Mouse (Mus musculus) bone marrow macrophage, adult 2 months (primary cell): ENCODE data around the gene Tnp2.

Experiments used
- CTCF ChIP-seq: IDR thresholded peaks from 2 replicates; pipeline ENCODE4 v1.5.1; 2012; ENCODE audit warnings: low read depth, mild to moderate bottlenecking, low read length, moderate library complexity
- POLR2A ChIP-seq: IDR thresholded peaks from 2 replicates; pipeline ENCODE4 v1.6.1; 2012; ENCODE audit warnings: mild to moderate bottlenecking, low read depth, low read length, borderline replicate concordance

DNA sequence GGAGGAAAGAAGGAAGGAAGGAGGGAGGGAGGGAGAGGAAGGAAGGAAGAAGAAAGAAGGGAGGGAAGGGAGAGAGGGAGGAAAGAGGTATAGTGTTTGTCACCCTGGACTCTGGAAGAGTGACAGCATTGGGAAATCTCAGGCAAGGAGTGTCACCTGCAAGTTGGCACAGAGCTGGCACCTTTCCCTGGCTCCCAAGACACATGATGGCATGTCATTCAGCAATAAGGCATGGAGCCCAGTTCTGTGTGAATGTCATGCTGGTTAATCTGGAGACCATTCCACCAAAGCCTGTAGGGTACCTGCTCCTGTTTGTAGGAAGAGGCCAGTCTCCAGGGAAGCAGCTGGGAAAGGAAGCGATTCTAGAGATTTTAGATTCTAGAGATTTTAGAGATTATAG lies 21.9 kb upstream of the Tnp2 start:
- no peak for TF ChIP-seq CTCF
- TF ChIP-seq POLR2A = no peak
